Mouse (Mus musculus): ENCODE measurements around the gene Chid1. TPM values are rescaled to one million over a fixed set of nuclear protein-coding genes. Genes with fewer than 3 reads are reported as not detected.

Gene Chid1
- polyA plus RNA-seq, 1 experiment: 51.3 TPM

DNA sequence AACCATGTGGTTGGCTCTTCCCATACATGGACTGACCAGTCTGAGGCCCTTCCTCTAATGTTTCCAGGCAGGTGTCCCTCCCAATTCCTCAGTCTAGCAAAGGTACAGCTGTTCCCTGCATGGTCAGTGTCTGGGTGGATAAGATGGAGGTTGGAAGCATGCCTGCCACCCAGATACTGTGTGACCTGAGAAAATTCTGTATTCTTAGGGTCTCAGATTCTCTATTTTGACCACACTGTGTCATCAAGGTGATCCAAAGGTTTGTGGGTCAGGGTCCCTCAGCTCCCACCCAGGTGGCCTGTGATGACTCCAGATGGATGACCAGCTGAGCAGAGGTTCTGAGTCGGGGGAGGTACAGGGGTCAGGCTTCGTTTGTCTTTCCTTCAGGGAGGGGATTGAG is 54.5 kb downstream of the Chid1 start:
- H3K4me3 ChIP-seq: no peak overlapping the region
- peaks cover 4% of the 10 kb centered on the region for H3K36me3 ChIP-seq (ENCODE audit: control insufficient read depth, insufficient read depth)
- H3K4me2 ChIP-seq (ENCODE audit: low read depth): no peak overlapping the region
- H3K79me2 ChIP-seq (ENCODE audit: control insufficient read depth, insufficient read depth): peaks cover 16% of the 10 kb centered on the region
- H3K27me3 ChIP-seq (ENCODE audit: control insufficient read depth, insufficient read depth, insufficient read length): no peaks in the 10 kb centered on the region
- TF ChIP-seq MYOD1 (IDR thresholded peaks at IDR 0.05; ENCODE audit: control insufficient read depth in 1 of 3, insufficient read length in 2 of 3, low read depth in 2 of 3) (no peak), TCF12 (IDR thresholded peaks at IDR 0.05; ENCODE audit: insufficient read depth, poor library complexity, severe bottlenecking) (no peak), MAX (IDR thresholded peaks at IDR 0.05; ENCODE audit: low read depth) (no peak), E2F4 (IDR thresholded peaks at IDR 0.05; ENCODE audit: insufficient read depth) (no peak), REST (IDR thresholded peaks at IDR 0.05; ENCODE audit: insufficient read depth, insufficient read length) (no peak), USF1 (IDR thresholded peaks at IDR 0.05; ENCODE audit: low read depth) (no peak), POLR2AphosphoS2 (IDR thresholded peaks at IDR 0.05; ENCODE audit: insufficient read length, low read depth) (no peak), TCF3 (IDR thresholded peaks at IDR 0.05; ENCODE audit: insufficient read length, low read depth) (no peak), MYOG (IDR thresholded peaks at IDR 0.05; ENCODE audit: control insufficient read depth in 1 of 3, insufficient read depth in 1 of 3, insufficient read length in 2 of 3, low read depth in 2 of 3) (no peak), CEBPB (IDR thresholded peaks at IDR 0.05; ENCODE audit: insufficient read depth, poor library complexity, severe bottlenecking) (no peak)
- no peak overlapping the region for H3ac ChIP-seq (ENCODE audit: control insufficient read depth, insufficient read length)

DNA sequence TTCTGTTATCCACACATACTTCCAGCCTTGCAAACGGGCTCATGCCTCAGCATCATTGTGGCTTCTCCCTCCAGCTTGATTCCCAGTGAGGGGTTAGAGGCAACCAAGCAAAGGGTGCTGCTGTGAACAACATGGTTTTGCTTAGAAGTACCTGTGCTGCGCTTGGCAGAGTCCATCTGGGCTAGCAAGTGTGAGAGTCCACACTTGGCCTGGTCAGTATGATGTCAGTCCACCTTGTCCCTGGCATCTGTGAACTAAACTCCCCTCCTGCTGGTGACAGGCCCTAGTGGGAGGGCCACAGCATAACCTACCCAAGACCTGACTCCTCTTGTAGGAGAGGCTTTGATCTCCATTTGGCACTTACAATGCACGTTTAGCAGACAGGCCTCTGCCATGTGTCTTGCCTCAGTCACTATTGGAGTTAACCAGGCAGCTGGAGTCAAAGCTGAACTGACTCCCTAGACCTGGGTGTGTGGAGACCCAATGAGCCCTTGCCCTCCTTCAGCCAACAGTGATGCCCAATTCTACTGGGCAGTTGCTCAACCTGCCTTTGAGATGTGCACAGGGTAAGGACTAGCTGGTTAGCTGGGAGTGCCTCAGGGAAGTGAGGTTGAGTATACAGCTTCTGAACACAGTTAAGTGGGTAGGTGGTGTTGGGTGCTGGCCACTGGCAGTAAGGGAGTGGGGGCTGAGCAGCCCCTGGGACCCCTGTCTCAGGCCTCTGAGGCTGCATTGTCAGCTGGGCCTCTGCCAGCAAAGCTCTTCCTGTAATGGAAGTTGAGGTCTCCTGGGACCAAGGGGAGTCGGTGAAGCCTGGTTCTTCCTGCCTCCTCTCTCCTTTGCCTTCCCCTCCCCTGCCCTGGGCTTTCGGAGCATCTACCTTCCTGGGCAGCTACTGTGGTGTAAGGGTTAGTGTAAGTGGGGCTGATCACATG is 55.2 kb downstream of the Chid1 start:
- TF ChIP-seq MYOD1 (IDR thresholded peaks at IDR 0.05; ENCODE audit: control insufficient read depth in 1 of 3, insufficient read length in 2 of 3, low read depth in 2 of 3): no peak
- peaks cover 23% of the 10 kb centered on the region for H3K79me2 ChIP-seq (ENCODE audit: control insufficient read depth, insufficient read depth)
- H3K27me3 ChIP-seq (ENCODE audit: control insufficient read depth, insufficient read depth, insufficient read length): no peaks in the 10 kb centered on the region
- H3K4me3 ChIP-seq: no peak overlapping the region
- no peak overlapping the region for H3K4me2 ChIP-seq (ENCODE audit: low read depth)
- peaks cover 4% of the 10 kb centered on the region for H3K36me3 ChIP-seq (ENCODE audit: control insufficient read depth, insufficient read depth)
- H3ac ChIP-seq (ENCODE audit: control insufficient read depth, insufficient read length): no peak overlapping the region

- Histone ChIP-seq H3K36me3 (ENCODE audit: control insufficient read depth, insufficient read depth) (peaks cover 4% of the 10 kb centered on the region), H3K79me2 (ENCODE audit: control insufficient read depth, insufficient read depth) (peaks cover 32% of the 10 kb centered on the region), H3K4me3 (no peak overlapping the region), H3K27me3 (ENCODE audit: control insufficient read depth, insufficient read depth, insufficient read length) (no peaks in the 10 kb centered on the region), H3K4me2 (ENCODE audit: low read depth) (no peak overlapping the region), H3ac (ENCODE audit: control insufficient read depth, insufficient read length) (no peak overlapping the region)
- no peak for TF ChIP-seq MAX (IDR thresholded peaks at IDR 0.05; ENCODE audit: low read depth)
- TF ChIP-seq TCF3 (IDR thresholded peaks at IDR 0.05; ENCODE audit: insufficient read length, low read depth): no peak
- TF ChIP-seq MYOG (IDR thresholded peaks at IDR 0.05; ENCODE audit: control insufficient read depth in 1 of 3, insufficient read depth in 1 of 3, insufficient read length in 2 of 3, low read depth in 2 of 3): no peak
- no peak for TF ChIP-seq E2F4 (IDR thresholded peaks at IDR 0.05; ENCODE audit: insufficient read depth)
- TF ChIP-seq SRF (IDR thresholded peaks at IDR 0.05; ENCODE audit: control insufficient read depth, insufficient read length, low read depth): no peak
- TF ChIP-seq USF1 (IDR thresholded peaks at IDR 0.05; ENCODE audit: low read depth): no peak
- TF ChIP-seq MYOD1 (IDR thresholded peaks at IDR 0.05; ENCODE audit: control insufficient read depth in 1 of 3, insufficient read length in 2 of 3, low read depth in 2 of 3): no peak
- TF ChIP-seq REST (IDR thresholded peaks at IDR 0.05; ENCODE audit: insufficient read depth, insufficient read length): no peak
Measured at GRCm38 (mm10) chr7:141483114-141483653, 56.5 kb downstream of the Chid1 start.

- Histone ChIP-seq H3ac (ENCODE audit: control insufficient read depth, insufficient read length) (no peak overlapping the region), H3K4me2 (ENCODE audit: low read depth) (no peak overlapping the region), H3K27me3 (ENCODE audit: control insufficient read depth, insufficient read depth, insufficient read length) (no peaks in the 10 kb centered on the region), H3K79me2 (ENCODE audit: control insufficient read depth, insufficient read depth) (peaks cover 38% of the 10 kb centered on the region), H3K36me3 (ENCODE audit: control insufficient read depth, insufficient read depth) (peaks cover 4% of the 10 kb centered on the region), H3K4me3 (no peak overlapping the region)
- TF ChIP-seq USF1 (IDR thresholded peaks at IDR 0.05; ENCODE audit: low read depth) (no peak), E2F4 (IDR thresholded peaks at IDR 0.05; ENCODE audit: insufficient read depth) (no peak)
Measured at GRCm38 (mm10) chr7:141482531-141483024, 57.1 kb downstream of the Chid1 start.

- TF ChIP-seq E2F4 (IDR thresholded peaks at IDR 0.05; ENCODE audit: insufficient read depth): no peak
- TF ChIP-seq MYOD1 (IDR thresholded peaks at IDR 0.05; ENCODE audit: control insufficient read depth in 1 of 3, insufficient read length in 2 of 3, low read depth in 2 of 3): no peak
- no peak for TF ChIP-seq POLR2A (IDR thresholded peaks at IDR 0.05; ENCODE audit: insufficient read length, low read depth)
- TF ChIP-seq CEBPB (IDR thresholded peaks at IDR 0.05; ENCODE audit: insufficient read depth, poor library complexity, severe bottlenecking): no peak
- TF ChIP-seq USF1 (IDR thresholded peaks at IDR 0.05; ENCODE audit: low read depth): no peak
- no peak for TF ChIP-seq MYOG (IDR thresholded peaks at IDR 0.05; ENCODE audit: control insufficient read depth in 1 of 3, insufficient read depth in 1 of 3, insufficient read length in 2 of 3, low read depth in 2 of 3)
- no peak for TF ChIP-seq POLR2AphosphoS2 (IDR thresholded peaks at IDR 0.05; ENCODE audit: insufficient read length, low read depth)
- TF ChIP-seq TCF12 (IDR thresholded peaks at IDR 0.05; ENCODE audit: insufficient read depth, poor library complexity, severe bottlenecking): no peak
- TF ChIP-seq MAX (IDR thresholded peaks at IDR 0.05; ENCODE audit: low read depth): no peak
- no peak for TF ChIP-seq TCF3 (IDR thresholded peaks at IDR 0.05; ENCODE audit: insufficient read length, low read depth)
- no peak for TF ChIP-seq SRF (IDR thresholded peaks at IDR 0.05; ENCODE audit: control insufficient read depth, insufficient read length, low read depth)
- no peak for TF ChIP-seq REST (IDR thresholded peaks at IDR 0.05; ENCODE audit: insufficient read depth, insufficient read length)
- Histone ChIP-seq H3ac (ENCODE audit: control insufficient read depth, insufficient read length) (no peak overlapping the region), H3K36me3 (ENCODE audit: control insufficient read depth, insufficient read depth) (peaks cover 4% of the 10 kb centered on the region), H3K4me2 (ENCODE audit: low read depth) (no peak overlapping the region), H3K4me3 (no peak overlapping the region), H3K27me3 (ENCODE audit: control insufficient read depth, insufficient read depth, insufficient read length) (no peaks in the 10 kb centered on the region), H3K79me2 (ENCODE audit: control insufficient read depth, insufficient read depth) (peaks cover 44% of the 10 kb centered on the region)
Measured at GRCm38 (mm10) chr7:141481498-141482401, 57.9 kb downstream of the Chid1 start.

Data from myocyte (in vitro differentiated cells).